Mouse (Mus musculus) ES-Bruce4 (cell line): ENCODE data around the gene Pithd1. TPM values are rescaled to one million over a fixed set of nuclear protein-coding genes. Genes with fewer than 3 reads are reported as not detected.

Source experiments
- H3K27ac ChIP-seq: 2 replicates; pipeline ENCODE4 v1.5.1; 2012; ENCODE audit warnings: low read length, inconsistent platforms; ENCODE audit not compliant: insufficient read depth
- H3K27me3 ChIP-seq: 2 replicates; pipeline ENCODE4 v1.6.1; 2012; ENCODE audit warnings: mild to moderate bottlenecking, low read length, inconsistent platforms; ENCODE audit not compliant: control insufficient read depth, poor library complexity, insufficient read depth, severe bottlenecking
- H3K36me3 ChIP-seq: 2 replicates; pipeline ENCODE4 v1.6.1; 2012; ENCODE audit warnings: inconsistent platforms, mild to moderate bottlenecking, low read length, moderate library complexity; ENCODE audit not compliant: control insufficient read depth, poor library complexity, insufficient read depth, severe bottlenecking
- H3K4me1 ChIP-seq: one replicate; pipeline ENCODE4 v1.8.1; 2011; ENCODE audit warnings: low read length; ENCODE audit not compliant: control insufficient read depth, insufficient read depth
- H3K4me3 ChIP-seq: 2 replicates; pipeline ENCODE4 v1.5.1; 2011; ENCODE audit warnings: low read depth, mild to moderate bottlenecking, low read length
- H3K9ac ChIP-seq: 2 replicates; pipeline ENCODE4 v1.6.1; 2012; ENCODE audit warnings: low read depth, mild to moderate bottlenecking, inconsistent platforms; ENCODE audit not compliant: poor library complexity, severe bottlenecking
- H3K9me3 ChIP-seq: replicated peaks from 2 replicates; pipeline ENCODE4 v1.6.1; 2012; ENCODE audit warnings: mild to moderate bottlenecking, low read length, inconsistent platforms; ENCODE audit not compliant: control insufficient read depth, poor library complexity, insufficient read depth, severe bottlenecking
- CTCF ChIP-seq: IDR thresholded peaks from one replicate; pipeline ENCODE4 v1.8.1; 2011; ENCODE audit warnings: low read depth, low read length
- EP300 ChIP-seq: IDR thresholded peaks from 2 replicates; pipeline ENCODE4 v1.6.1; 2011; ENCODE audit warnings: low read depth, low read length; ENCODE audit not compliant: insufficient read depth
- POLR2A ChIP-seq: IDR thresholded peaks from one replicate; pipeline ENCODE4 v1.8.1; 2011; ENCODE audit warnings: low read length; ENCODE audit not compliant: insufficient read depth
- polyA plus RNA-seq: library from polyadenylated mRNA; stranded (reverse); fragments of >200 nt; gene quantifications from 2 replicates; pipeline ENCODE4 v1.2.4, GENCODE M21; 2011; ENCODE audit warnings: low read depth; ENCODE audit not compliant: missing spikeins, insufficient read depth, insufficient read length

The Pithd1 gene
- polyA plus RNA-seq, 1 experiment: 44.9 TPM

- no peak overlapping the region for H3K4me3 ChIP-seq
- no peak for TF ChIP-seq CTCF
- no peak for TF ChIP-seq EP300
- no peak for TF ChIP-seq POLR2A
- H3K27ac ChIP-seq: no peak overlapping the region
- H3K27me3 ChIP-seq: no peaks in the 10 kb centered on the region
- H3K4me1 ChIP-seq: peaks cover 3% of the 10 kb centered on the region
- peaks cover 20% of the 10 kb centered on the region; the same call in 1 of the 2 replicates for H3K36me3 ChIP-seq
- H3K9me3 ChIP-seq: no peaks in the 10 kb centered on the region
- H3K9ac ChIP-seq: no peak overlapping the region
These were observed 18.7 kb downstream of the Pithd1 start for GRCm38 (mm10) chr4:135968271-135968869.

- no peak overlapping the region for H3K4me3 ChIP-seq
- H3K4me1 ChIP-seq: peaks cover 3% of the 10 kb centered on the region
- no peak overlapping the region for H3K9ac ChIP-seq
- H3K27ac ChIP-seq: no peak overlapping the region
- H3K36me3 ChIP-seq: peaks cover 20% of the 10 kb centered on the region; the same call in 1 of the 2 replicates
- H3K9me3 ChIP-seq: no peaks in the 10 kb centered on the region
- TF ChIP-seq POLR2A (no peak), EP300 (no peak), CTCF (no peak)
- no peaks in the 10 kb centered on the region for H3K27me3 ChIP-seq
These were observed 19.8 kb downstream of the Pithd1 start for GRCm38 (mm10) chr4:135967086-135967760.

- H3K27me3 ChIP-seq: no peaks in the 10 kb centered on the region
- no peak overlapping the region for H3K9ac ChIP-seq
- H3K36me3 ChIP-seq: peaks cover 20% of the 10 kb centered on the region; the same call in 1 of the 2 replicates
- no peak for TF ChIP-seq POLR2A
- TF ChIP-seq CTCF: no peak
- no peak for TF ChIP-seq EP300
- H3K27ac ChIP-seq: no peak overlapping the region
- no peaks in the 10 kb centered on the region for H3K9me3 ChIP-seq
- H3K4me1 ChIP-seq: peaks cover 1% of the 10 kb centered on the region
- no peak overlapping the region for H3K4me3 ChIP-seq
These were observed 20.8 kb downstream of the Pithd1 start for GRCm38 (mm10) chr4:135966283-135966682.

GRCm38 (mm10) chr4:135965113-135965512, 22.0 kb downstream of the Pithd1 start:
- Histone ChIP-seq H3K9ac (no peak overlapping the region), H3K9me3 (no peaks in the 10 kb centered on the region), H3K4me1 (no peaks in the 10 kb centered on the region), H3K27ac (no peak overlapping the region), H3K27me3 (no peaks in the 10 kb centered on the region), H3K36me3 (peaks cover 16% of the 10 kb centered on the region; the same call in 1 of the 2 replicates), H3K4me3 (no peak overlapping the region)
- TF ChIP-seq POLR2A: no peak
- no peak for TF ChIP-seq CTCF
- TF ChIP-seq EP300: no peak

- Histone ChIP-seq H3K27me3 (no peaks in the 10 kb centered on the region), H3K36me3 (peaks cover 13% of the 10 kb centered on the region; the same call in 1 of the 2 replicates), H3K4me3 (peak overlapping the region; percentile 86), H3K4me1 (no peaks in the 10 kb centered on the region), H3K9me3 (no peaks in the 10 kb centered on the region), H3K27ac (no peak overlapping the region), H3K9ac (peak overlapping the region; percentile 81)
- no peak for TF ChIP-seq EP300
- TF ChIP-seq POLR2A: no peak
- TF ChIP-seq CTCF: no peak
These were observed 22.6 kb downstream of the Pithd1 start for GRCm38 (mm10) chr4:135964426-135964825.
